Mouse (Mus musculus) stomach, embryonic 16.5 days (tissue): ENCODE data around the gene Efcab11. TPM values are rescaled to one million over a fixed set of nuclear protein-coding genes. Genes with fewer than 3 reads are reported as not detected.

Experiments used
- ATAC-seq: fragments of 200-750 bp; cut with Nextera tagmentation; 2 replicates; pipeline ENCODE4 v1.8.0; 2017; ENCODE audit warnings: moderate number of reproducible peaks, moderate TSS enrichment; ENCODE audit not compliant: insufficient read depth, low FRiP score
- H3K27ac ChIP-seq: fragments of 300-500 bp; sonication (generic); 2 replicates; pipeline ENCODE4 v1.5.1; 2014; ENCODE audit warnings: low read length
- H3K27me3 ChIP-seq: fragments of 300-500 bp; sonication (generic); 2 replicates; pipeline ENCODE4 v1.6.1; 2014; ENCODE audit warnings: low read length, control low read depth, mixed read lengths; ENCODE audit not compliant: control insufficient read depth, insufficient read depth
- H3K36me3 ChIP-seq: fragments of 300-500 bp; sonication (generic); 2 replicates; pipeline ENCODE4 v1.6.1; 2014; ENCODE audit warnings: low read length; ENCODE audit not compliant: control insufficient read depth, insufficient read depth
- H3K4me1 ChIP-seq: fragments of 300-500 bp; sonication (generic); 2 replicates; pipeline ENCODE4 v1.6.1; 2014; ENCODE audit warnings: low read length, control low read depth, mixed read lengths; ENCODE audit not compliant: control insufficient read depth, insufficient read depth
- H3K4me2 ChIP-seq: fragments of 300-500 bp; sonication (generic); 2 replicates; pipeline ENCODE4 v1.6.1; 2014; ENCODE audit warnings: low read depth, low read length, mixed read lengths
- H3K4me3 ChIP-seq: fragments of 300-500 bp; sonication (generic); replicated peaks from 2 replicates; pipeline ENCODE4 v1.5.1; 2014; ENCODE audit warnings: mild to moderate bottlenecking, low read length
- H3K9ac ChIP-seq: fragments of 300-500 bp; sonication (generic); 2 replicates; pipeline ENCODE4 v1.6.1; 2014; ENCODE audit warnings: low read length
- H3K9me3 ChIP-seq: fragments of 300-500 bp; sonication (generic); replicated peaks from 2 replicates; pipeline ENCODE4 v1.6.1; 2016; ENCODE audit warnings: low read length, control low read depth; ENCODE audit not compliant: control insufficient read depth
- WGBS: fragments of 180-500 bp; shearing (Covaris S2); extraction: QIAGEN DNeasy Blood & Tissue Kit; methylation state at CpG from one replicate; pipeline ENCODE4 v1.1.7; 2014; 5-methylcytosine and 5-hydroxymethylcytosine counted together
- polyA plus RNA-seq: library from polyadenylated mRNA; unstranded; fragments of >200 nt; fragmentation: Nextera tagmentation; extraction: Ambion mirVana; gene quantifications from 2 replicates; pipeline ENCODE4 v1.2.1, GENCODE M21; 2015

Efcab11 gene
- polyA plus RNA-seq, 1 experiment from 2014 or later, result 9.9 TPM

DNA sequence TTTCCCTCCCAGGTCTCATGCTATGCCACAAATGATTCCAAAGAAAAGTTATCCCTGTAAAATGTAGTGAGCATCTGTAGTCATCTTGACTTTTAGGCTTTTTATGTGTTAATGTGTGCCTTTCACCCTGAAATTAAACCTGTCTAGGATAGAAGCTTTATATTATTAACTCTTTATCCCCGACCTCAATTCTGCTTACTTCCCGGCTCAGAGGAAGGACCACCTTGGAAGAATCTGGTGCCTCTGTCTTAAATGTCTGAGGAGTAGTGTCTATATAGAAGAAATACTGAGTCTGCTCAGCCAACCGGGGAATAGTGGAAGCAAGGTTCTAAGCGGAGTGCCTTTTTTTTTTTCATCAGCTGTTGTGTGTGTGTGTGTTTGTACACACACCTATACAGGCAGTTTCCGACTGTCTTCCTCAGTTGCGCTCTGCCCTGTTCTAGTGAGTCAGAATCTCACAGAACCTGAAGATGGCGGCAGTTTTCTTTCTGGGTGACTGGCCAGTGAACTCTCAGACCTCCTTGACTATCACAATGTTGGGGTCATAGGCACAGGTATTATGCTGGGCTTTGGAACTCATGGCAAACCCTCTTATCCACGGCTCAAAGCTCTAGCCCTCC lies 1.2 kb upstream of the Efcab11 start:
- ATAC-seq, result no peak
- Histone ChIP-seq H3K9me3 (no peaks in the 10 kb centered on the region), H3K36me3 (no peaks in the 10 kb centered on the region), H3K4me1 (peaks cover 12% of the 10 kb centered on the region; the same call in 1 of the 2 replicates), H3K4me2 (peak overlapping the region; percentile 79), H3K9ac (peak overlapping the region; percentile 90), H3K27ac (0 out of 2 replicates have a peak overlapping the region, but pooled peaks have one; percentile 72), H3K4me3 (peak overlapping the region; percentile 84), H3K27me3 (no peaks in the 10 kb centered on the region)
- 45% methylated on average over 8 of the region's 8 CpGs for WGBS

DNA sequence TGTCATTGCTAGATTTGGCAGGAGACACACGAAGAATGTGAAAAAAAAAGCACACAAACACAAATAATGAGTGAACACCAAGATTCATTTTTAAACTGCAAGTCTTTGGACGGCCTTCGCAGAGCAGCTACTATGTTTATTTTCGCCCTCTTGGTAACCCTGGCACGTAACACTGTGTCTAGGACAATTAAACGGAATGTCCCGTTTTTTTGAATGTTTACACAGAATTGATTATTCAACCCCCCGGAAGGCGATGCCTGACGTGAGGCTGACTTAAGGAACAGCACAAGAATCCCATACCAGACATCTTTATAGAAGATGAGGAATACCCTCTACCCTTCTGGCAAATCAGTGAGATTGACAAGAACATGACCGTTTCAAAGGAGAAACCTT lies 530 bp downstream of the Efcab11 start:
- Histone ChIP-seq H3K4me3 (peak overlapping the region; percentile 84), H3K9ac (peak overlapping the region; percentile 90), H3K27me3 (no peaks in the 10 kb centered on the region), H3K4me1 (peaks cover 12% of the 10 kb centered on the region; the same call in 1 of the 2 replicates), H3K36me3 (no peaks in the 10 kb centered on the region), H3K9me3 (no peaks in the 10 kb centered on the region), H3K4me2 (peak overlapping the region; percentile 81), H3K27ac (peak overlapping the region; percentile 85)
- 0% methylated on average over 11 of the region's 11 CpGs for WGBS
- ATAC-seq, result peak; percentile 20; the same call in 1 of the 2 replicates

DNA sequence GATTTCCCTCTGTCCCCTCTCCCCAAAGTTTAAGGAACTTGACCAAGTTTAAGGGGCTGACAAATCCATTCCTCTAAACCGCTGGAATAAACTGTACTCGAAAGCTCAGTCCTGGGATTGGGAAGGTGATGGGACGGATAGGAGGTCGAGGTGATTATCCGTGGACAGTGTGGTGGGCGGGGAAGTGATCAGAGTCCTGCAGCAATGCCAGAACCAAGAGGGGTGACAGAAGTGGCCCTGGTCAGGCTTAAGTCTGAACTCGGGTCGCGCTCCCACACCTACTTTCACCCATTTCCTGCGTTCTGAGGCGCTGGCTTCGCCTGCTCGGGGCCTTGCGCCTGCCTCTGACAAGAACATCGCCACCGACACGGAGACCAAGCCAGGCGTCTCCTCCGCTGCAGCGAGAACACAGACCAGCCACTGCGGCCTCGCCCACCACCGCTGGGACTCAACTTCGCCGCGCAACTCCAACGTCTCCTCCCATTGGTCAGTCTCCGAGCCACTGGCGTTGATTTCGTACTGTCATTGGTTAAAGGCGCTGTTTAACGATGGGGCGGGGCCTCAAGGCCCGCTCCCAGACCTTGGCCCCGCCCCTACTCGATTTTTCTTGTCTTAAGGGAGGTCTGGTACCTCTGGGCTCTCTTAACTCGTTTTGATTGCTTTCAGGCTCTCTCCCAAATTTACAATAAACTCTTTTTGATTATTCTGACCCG lies 1.1 kb downstream of the Efcab11 start:
- no peaks in the 10 kb centered on the region for H3K9me3 ChIP-seq
- peak overlapping the region; percentile 84 for H3K4me3 ChIP-seq
- H3K4me2 ChIP-seq, result peak overlapping the region; percentile 81
- H3K36me3 ChIP-seq, result no peaks in the 10 kb centered on the region
- no peaks in the 10 kb centered on the region for H3K27me3 ChIP-seq
- under 1% methylated on average over 38 of the region's 38 CpGs for WGBS
- H3K27ac ChIP-seq, result peak overlapping the region; percentile 85
- peak; percentile 94 for ATAC-seq
- peaks cover 12% of the 10 kb centered on the region; the same call in 1 of the 2 replicates for H3K4me1 ChIP-seq
- H3K9ac ChIP-seq, result peak overlapping the region; percentile 90

- WGBS, result 89% methylated on average over 6 of the region's 6 CpGs
- H3K9me3 ChIP-seq, result no peaks in the 10 kb centered on the region
- H3K4me2 ChIP-seq, result no peak overlapping the region
- no peaks in the 10 kb centered on the region for H3K4me1 ChIP-seq
- H3K9ac ChIP-seq, result no peak overlapping the region
- no peak overlapping the region for H3K4me3 ChIP-seq
- H3K27me3 ChIP-seq, result no peaks in the 10 kb centered on the region
- H3K27ac ChIP-seq, result no peak overlapping the region
- H3K36me3 ChIP-seq, result no peaks in the 10 kb centered on the region
- ATAC-seq, result no peak
These were observed 9.6 kb downstream of the Efcab11 start for GRCm38 (mm10) chr12:99874609-99875008.

DNA sequence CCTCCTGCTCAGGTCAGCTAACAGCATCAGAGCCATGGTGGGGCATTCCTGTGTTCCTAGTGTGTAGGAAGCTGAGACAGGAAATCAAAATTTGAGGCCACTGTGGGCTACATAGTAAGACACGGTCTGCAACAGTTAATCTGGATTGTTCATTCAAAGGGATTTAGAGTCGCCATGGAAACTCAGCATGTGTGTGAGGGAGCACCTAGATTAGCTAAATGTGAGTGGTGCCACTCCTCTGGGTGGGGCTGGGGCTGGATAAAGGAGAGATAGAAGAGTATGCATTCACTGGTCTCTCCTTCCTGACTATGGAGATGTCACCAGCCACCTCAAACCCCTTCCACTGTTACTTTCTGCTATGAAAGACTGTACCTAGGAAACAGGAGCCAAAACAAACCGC lies 10.8 kb downstream of the Efcab11 start:
- no peak for ATAC-seq
- Histone ChIP-seq H3K27ac (no peak overlapping the region), H3K9ac (no peak overlapping the region), H3K4me3 (no peak overlapping the region), H3K4me2 (no peak overlapping the region), H3K27me3 (no peaks in the 10 kb centered on the region), H3K4me1 (no peaks in the 10 kb centered on the region), H3K9me3 (no peaks in the 10 kb centered on the region), H3K36me3 (no peaks in the 10 kb centered on the region)
- WGBS, result 66% methylated on average over 3 of the region's 3 CpGs

DNA sequence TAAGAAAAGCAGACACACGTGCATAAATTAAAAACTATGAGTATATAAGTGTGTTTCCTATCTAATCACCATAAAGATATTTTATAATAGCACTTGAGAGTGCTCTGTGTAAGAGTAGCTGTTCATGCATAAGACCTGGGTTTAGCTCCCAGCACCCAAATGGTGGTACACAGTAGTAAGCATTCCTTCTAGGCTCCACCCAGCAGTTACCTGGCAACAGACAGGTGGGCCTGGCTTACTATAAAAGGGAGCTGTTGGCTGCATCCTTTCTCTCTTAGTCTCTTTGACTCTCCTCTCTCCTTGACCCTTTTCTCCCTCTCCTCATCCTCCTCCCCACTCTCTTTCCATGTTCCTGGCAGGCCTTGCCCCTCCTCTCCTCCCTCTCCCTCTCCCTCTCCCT lies 15.4 kb downstream of the Efcab11 start:
- H3K9ac ChIP-seq, result no peak overlapping the region
- H3K4me2 ChIP-seq, result no peak overlapping the region
- no peak overlapping the region for H3K4me3 ChIP-seq
- ATAC-seq, result no peak
- H3K27me3 ChIP-seq, result no peaks in the 10 kb centered on the region
- H3K9me3 ChIP-seq, result no peaks in the 10 kb centered on the region
- no peak overlapping the region for H3K27ac ChIP-seq
- WGBS, result 81% methylated on average over 1 of the region's 1 CpGs
- H3K4me1 ChIP-seq, result no peaks in the 10 kb centered on the region
- no peaks in the 10 kb centered on the region for H3K36me3 ChIP-seq

- ATAC-seq, result no peak
- Histone ChIP-seq H3K27ac (no peak overlapping the region), H3K4me1 (no peaks in the 10 kb centered on the region), H3K27me3 (no peaks in the 10 kb centered on the region), H3K36me3 (no peaks in the 10 kb centered on the region), H3K4me2 (no peak overlapping the region), H3K4me3 (no peak overlapping the region), H3K9me3 (no peaks in the 10 kb centered on the region), H3K9ac (no peak overlapping the region)
These were observed 19.6 kb downstream of the Efcab11 start for GRCm38 (mm10) chr12:99864613-99865012.

GRCm38 (mm10) chr12:99860981-99861380 lies 23.3 kb downstream of the Efcab11 start:
- ATAC-seq, result no peak
- Histone ChIP-seq H3K4me1 (no peaks in the 10 kb centered on the region), H3K27ac (no peak overlapping the region), H3K4me2 (no peak overlapping the region), H3K36me3 (no peaks in the 10 kb centered on the region), H3K4me3 (no peak overlapping the region), H3K9me3 (no peaks in the 10 kb centered on the region), H3K9ac (no peak overlapping the region), H3K27me3 (no peaks in the 10 kb centered on the region)
- 76% methylated on average over 4 of the region's 4 CpGs for WGBS

- no peaks in the 10 kb centered on the region for H3K36me3 ChIP-seq
- no peaks in the 10 kb centered on the region for H3K9me3 ChIP-seq
- H3K9ac ChIP-seq, result no peak overlapping the region
- no peak overlapping the region for H3K4me2 ChIP-seq
- no peak for ATAC-seq
- H3K4me1 ChIP-seq, result no peaks in the 10 kb centered on the region
- H3K27me3 ChIP-seq, result no peaks in the 10 kb centered on the region
- H3K4me3 ChIP-seq, result no peak overlapping the region
- H3K27ac ChIP-seq, result no peak overlapping the region
- 74% methylated on average over 3 of the region's 3 CpGs for WGBS
These were observed 24.7 kb downstream of the Efcab11 start for GRCm38 (mm10) chr12:99859391-99860100.
